Mouse (Mus musculus) brain, embryonic 14.5 days (tissue): ENCODE data around the gene Drc3.

Experiments
- CTCF ChIP-seq: fragments of 200-500 bp; IDR thresholded peaks from 2 replicates; pipeline ENCODE4 v1.5.1; 2012; ENCODE audit warnings: inconsistent platforms, mild to moderate bottlenecking, moderate library complexity, borderline replicate concordance; ENCODE audit not compliant: insufficient read depth, insufficient read length; ENCODE audit errors: extremely low read depth
- POLR2A ChIP-seq: fragments of 200-500 bp; IDR thresholded peaks from 2 replicates; pipeline ENCODE4 v1.6.1; 2012; ENCODE audit warnings: mild to moderate bottlenecking, inconsistent platforms, borderline replicate concordance; ENCODE audit not compliant: poor library complexity, insufficient read depth, insufficient read length, severe bottlenecking; ENCODE audit errors: extremely low read depth

- no peak for TF ChIP-seq POLR2A
- no peak for TF ChIP-seq CTCF
These were observed 36.9 kb upstream of the Drc3 start for GRCm38 (mm10) chr11:60316250-60316649.
